In the genomic region with DNA sequence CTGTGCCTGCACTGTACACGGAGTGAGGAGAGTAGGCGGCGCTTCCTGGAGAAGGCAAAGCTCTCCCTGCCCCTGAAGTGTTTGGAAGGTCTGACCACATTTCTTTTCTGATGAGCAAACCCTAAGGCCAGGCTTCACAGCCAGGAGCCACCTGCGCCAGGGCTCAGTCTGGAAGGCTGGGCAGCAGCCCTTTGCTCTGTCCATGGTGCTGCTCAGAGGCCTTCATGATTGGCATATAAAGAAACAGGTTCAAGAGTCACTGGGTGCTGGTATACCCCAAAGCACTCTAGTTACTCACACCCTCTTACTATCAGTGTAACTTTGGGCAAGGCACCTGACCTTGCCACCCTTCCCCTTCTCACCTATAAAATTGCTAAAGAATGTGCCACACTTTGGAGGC, we compare ENCODE assay signal across 10 mouse cellular contexts.
A peak's percentile ranks its signal among the peaks of the same experiment; 100 is the strongest.
DNase-seq lines count a peak whose midpoint lies in the region; ATAC-seq lines count a peak whose summit lies in the region.
"Had no signal": no experiment of that assay in that cellular context is flagged by ENCODE, and none has a peak within 500 bp of the region (broad histone marks: within the 10 kb centered on the region; RNA-seq: fewer than 3 reads in every experiment).

No protein-coding gene starts in this region.

- H3K9me3 ChIP-seq in neural tube, embryonic 11.5 days (ENCODE audit: control insufficient read depth, low read length): no peaks in the 10 kb centered on the region
- no peaks in the 10 kb centered on the region for H3K9me3 ChIP-seq in intestine, embryonic 16.5 days (ENCODE audit: control insufficient read depth, low read length)
- H3K9me3 ChIP-seq: liver, embryonic 15.5 days had no signal

- intact Hi-C loops in heart, postnatal 14 days (cut with DNase I): no loop called here

- no peak for ATAC-seq in neural tube, embryonic 11.5 days (ENCODE audit: insufficient read depth, low FRiP score, low TSS enrichment)
- ATAC-seq in intestine, embryonic 16.5 days: no peak

- H3K4me2 ChIP-seq in neural tube, embryonic 11.5 days (ENCODE audit: low read depth): no peak overlapping the region
- H3K4me2 ChIP-seq in intestine, embryonic 16.5 days (ENCODE audit: low read depth, low read length): no peak overlapping the region
- H3K4me2 ChIP-seq: liver, embryonic 15.5 days had no signal

- DNase-seq in heart, postnatal 14 days: peak; percentile 34 to 48
- no peak for DNase-seq in heart, adult 8-10 months (ENCODE audit: low spot score)
- DNase-seq in retina, embryonic 14.5 days (ENCODE audit: low spot score): peak; percentile 49
- DNase-seq in retina, postnatal 1 day: no peak
- DNase-seq in embryo, embryonic 10 days (ENCODE audit: low spot score): peak; percentile 69
- peak; percentile 48 for DNase-seq in neural tube, embryonic 11.5 days (ENCODE audit: low spot score)
- no peak for DNase-seq in layer of hippocampus, adult 9-10 months (ENCODE audit: low spot score)
- DNase-seq: cerebellum, adult 11-12 months had no signal

- no peak overlapping the region for H3K9ac ChIP-seq in neural tube, embryonic 11.5 days (ENCODE audit: low read length)
- H3K9ac ChIP-seq in intestine, embryonic 16.5 days (ENCODE audit: low read depth, low read length): no peak overlapping the region
- H3K9ac ChIP-seq: liver, embryonic 15.5 days had no signal

- no peaks in the 10 kb centered on the region for H3K27me3 ChIP-seq in neural tube, embryonic 11.5 days (ENCODE audit: control insufficient read depth, insufficient read depth, low read length)
- H3K27me3 ChIP-seq in intestine, embryonic 16.5 days (replicated peaks; ENCODE audit: control insufficient read depth, insufficient read depth, low read length): no peaks in the 10 kb centered on the region
- H3K27me3 ChIP-seq: liver, embryonic 15.5 days had no signal

- WGBS in neural tube, embryonic 11.5 days: 35% methylated on average over 4 of the region's 4 CpGs
- WGBS in intestine, embryonic 16.5 days: 14% methylated on average over 4 of the region's 4 CpGs

- H3K4me3 ChIP-seq in neural tube, embryonic 11.5 days (ENCODE audit: low read depth, low read length): no peak overlapping the region
- H3K4me3 ChIP-seq in intestine, embryonic 16.5 days (ENCODE audit: low read length): no peak overlapping the region
- H3K4me3 ChIP-seq: liver, embryonic 15.5 days had no signal

- H3K4me1 ChIP-seq in neural tube, embryonic 11.5 days (ENCODE audit: control insufficient read depth, insufficient read depth, low read length): no peaks in the 10 kb centered on the region
- no peaks in the 10 kb centered on the region for H3K4me1 ChIP-seq in intestine, embryonic 16.5 days (ENCODE audit: control insufficient read depth, insufficient read depth, low read length)
- H3K4me1 ChIP-seq: liver, embryonic 15.5 days had no signal

- no peak overlapping the region for H3K27ac ChIP-seq in neural tube, embryonic 11.5 days (ENCODE audit: low read depth, low read length)
- no peak overlapping the region for H3K27ac ChIP-seq in intestine, embryonic 16.5 days (ENCODE audit: low read length)
- H3K27ac ChIP-seq: liver, embryonic 15.5 days had no signal

- no peaks in the 10 kb centered on the region for H3K36me3 ChIP-seq in neural tube, embryonic 11.5 days (ENCODE audit: control insufficient read depth, insufficient read depth, low read length)
- no peaks in the 10 kb centered on the region for H3K36me3 ChIP-seq in intestine, embryonic 16.5 days (ENCODE audit: control insufficient read depth, insufficient read depth, low read length)
- H3K36me3 ChIP-seq: liver, embryonic 15.5 days had no signal

Comparison
In these comparisons a context has a peak if more than half of its experiments do, and no peak if none do; other contexts are left out.
1. DNase-seq: peak in heart, postnatal 14 days (2 of 2), retina, embryonic 14.5 days (single experiment), embryo, embryonic 10 days (single experiment) and neural tube, embryonic 11.5 days (single experiment); none in heart, adult 8-10 months (single experiment), retina, postnatal 1 day (single experiment) and layer of hippocampus, adult 9-10 months (single experiment).